Mouse (Mus musculus) lung, embryonic 14.5 days (tissue): ENCODE measurements around the gene Tifa. TPM values are rescaled to one million over a fixed set of nuclear protein-coding genes. Genes with fewer than 3 reads are reported as not detected.

Experiments
- ATAC-seq: fragments of 200-750 bp; cut with Nextera tagmentation; 2 replicates; pipeline ENCODE4 v1.8.0; 2017; ENCODE audit warnings: mild to moderate bottlenecking, moderate TSS enrichment, moderate library complexity; ENCODE audit not compliant: insufficient read depth
- DNase-seq: peaks from one replicate; pipeline ENCODE4 v3.0.0-alpha.2; 2015
- H3K27ac ChIP-seq: fragments of 300-500 bp; sonication (generic); 2 replicates; pipeline ENCODE4 v1.5.1; 2014; ENCODE audit warnings: low read depth, mild to moderate bottlenecking, moderate library complexity
- H3K27me3 ChIP-seq: fragments of 300-500 bp; sonication (generic); 2 replicates; pipeline ENCODE4 v1.6.1; 2014; ENCODE audit warnings: low read length, control low read depth; ENCODE audit not compliant: insufficient read depth
- H3K36me3 ChIP-seq: fragments of 300-500 bp; sonication (generic); 2 replicates; pipeline ENCODE4 v1.6.1; 2014; ENCODE audit warnings: control low read depth; ENCODE audit not compliant: insufficient read depth
- H3K4me1 ChIP-seq: fragments of 300-500 bp; sonication (generic); 2 replicates; pipeline ENCODE4 v1.6.1; 2014; ENCODE audit warnings: antibody characterized with exemption, control low read depth; ENCODE audit not compliant: insufficient read depth
- H3K4me2 ChIP-seq: fragments of 300-500 bp; sonication (generic); 2 replicates; pipeline ENCODE4 v1.6.1; 2014; ENCODE audit warnings: mild to moderate bottlenecking
- H3K4me3 ChIP-seq: fragments of 300-500 bp; sonication (generic); 2 replicates; pipeline ENCODE4 v1.5.1; 2014; ENCODE audit warnings: low read depth, low read length
- H3K9ac ChIP-seq: fragments of 300-500 bp; sonication (generic); 2 replicates; pipeline ENCODE4 v1.6.1; 2014
- H3K9me3 ChIP-seq: fragments of 300-500 bp; sonication (generic); 2 replicates; pipeline ENCODE4 v1.6.1; 2016; ENCODE audit warnings: low read depth, low read length, control low read depth
- CTCF ChIP-seq: IDR thresholded peaks from 2 replicates; pipeline ENCODE4 v1.5.1; 2016; ENCODE audit warnings: antibody characterized with exemption, low read depth
- WGBS: fragments of 180-500 bp; shearing (Covaris S2); extraction: QIAGEN DNeasy Blood & Tissue Kit; methylation state at CpG from one replicate; pipeline ENCODE4 v1.1.7; 2014; 5-methylcytosine and 5-hydroxymethylcytosine counted together
- polyA plus RNA-seq: library from polyadenylated mRNA; unstranded; fragments of >200 nt; fragmentation: Nextera tagmentation; extraction: Ambion mirVana; gene quantifications from 2 replicates; pipeline ENCODE4 v1.2.1, GENCODE M21; 2014

Gene Tifa
- polyA plus RNA-seq, 1 experiment from 2014 or later: 4.3 TPM

DNA sequence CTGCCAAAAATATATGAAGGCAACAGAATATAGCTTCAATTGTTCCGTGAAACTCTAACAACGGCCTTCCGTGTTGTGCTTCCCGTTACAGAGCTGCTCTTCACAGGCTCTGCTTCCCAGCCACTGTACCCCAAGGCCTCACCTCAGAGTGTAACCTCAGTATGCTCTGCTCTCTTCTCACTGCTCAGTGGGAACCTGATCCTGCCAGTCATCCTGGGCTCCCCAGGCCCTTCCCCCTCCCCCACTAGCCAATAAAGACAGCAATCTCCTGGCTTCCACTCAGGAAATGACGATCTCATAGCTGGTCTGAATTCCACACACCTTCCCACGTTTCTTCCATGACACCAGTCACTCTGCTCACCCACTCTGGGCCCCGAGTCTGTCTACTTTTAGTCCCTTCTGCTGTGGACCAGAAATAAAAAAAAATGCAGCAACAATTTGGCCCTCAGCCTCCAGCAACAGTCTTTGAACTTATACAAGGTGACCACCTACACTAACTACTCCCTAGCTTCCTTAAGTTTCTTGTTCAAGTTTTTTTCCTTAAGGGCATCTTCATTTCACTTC, 27.6 kb downstream of the Tifa start:
- no peak overlapping the region for H3K4me2 ChIP-seq
- 71% methylated on average over 7 of the region's 7 CpGs for WGBS
- TF ChIP-seq CTCF: no peak
- no peaks in the 10 kb centered on the region for H3K27me3 ChIP-seq
- no peak overlapping the region for H3K4me3 ChIP-seq
- H3K4me1 ChIP-seq: no peaks in the 10 kb centered on the region
- no peak overlapping the region for H3K27ac ChIP-seq
- no peak overlapping the region for H3K9ac ChIP-seq
- peaks cover 59% of the 10 kb centered on the region for H3K36me3 ChIP-seq
- no peaks in the 10 kb centered on the region for H3K9me3 ChIP-seq
- no peak for ATAC-seq
- no peak for DNase-seq

DNA sequence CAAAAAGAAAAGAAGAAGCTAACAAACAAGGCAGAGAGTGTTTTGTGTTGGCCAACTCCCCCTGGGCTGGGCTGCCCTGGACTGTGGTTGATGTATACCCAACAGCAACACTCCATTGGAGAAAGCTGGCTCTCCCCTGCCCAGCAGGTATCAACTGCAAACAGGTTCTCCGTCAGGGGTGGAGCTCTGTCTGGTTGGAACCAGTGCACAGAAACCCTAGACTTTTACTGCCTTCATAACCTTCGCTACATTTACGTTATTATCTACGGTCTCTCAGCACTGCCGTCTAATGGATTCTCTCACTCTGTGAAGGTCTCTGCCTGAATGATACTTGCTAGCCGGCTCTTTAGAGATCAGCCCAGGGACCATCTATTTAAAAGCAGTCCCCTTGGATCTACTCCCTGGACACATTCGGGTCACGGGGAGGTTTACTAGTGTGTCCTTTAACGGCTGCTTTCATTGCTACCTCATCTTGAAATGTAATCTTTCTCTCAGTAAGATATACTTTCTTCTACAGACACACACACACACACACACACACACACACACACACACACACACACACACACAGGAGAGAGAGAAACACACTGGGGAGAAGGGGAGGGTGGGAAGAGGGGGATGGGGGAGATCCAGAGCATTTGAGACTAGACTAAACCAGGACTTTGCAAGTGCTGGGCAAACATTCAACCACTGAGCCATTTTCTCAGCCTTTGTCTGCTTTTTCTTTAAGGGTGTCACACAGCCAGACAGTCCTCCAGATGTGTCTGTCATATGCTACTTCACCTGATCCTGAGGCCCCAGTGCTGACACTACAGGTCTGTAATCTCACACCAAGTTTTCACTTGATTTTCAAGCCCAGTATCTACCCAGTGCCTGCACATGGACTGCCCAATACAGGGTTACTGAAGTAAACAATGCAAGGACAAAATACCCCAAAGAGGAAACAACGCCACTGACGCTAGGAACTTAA, 29.4 kb downstream of the Tifa start:
- no peak overlapping the region for H3K27ac ChIP-seq
- no peak overlapping the region for H3K4me2 ChIP-seq
- peaks cover 45% of the 10 kb centered on the region for H3K36me3 ChIP-seq
- WGBS: 56% methylated on average over 11 of the region's 11 CpGs
- TF ChIP-seq CTCF: no peak
- no peaks in the 10 kb centered on the region for H3K4me1 ChIP-seq
- no peaks in the 10 kb centered on the region for H3K27me3 ChIP-seq
- H3K4me3 ChIP-seq: no peak overlapping the region
- no peak for DNase-seq
- ATAC-seq: peak; percentile 31; the same call in 1 of the 2 replicates
- H3K9me3 ChIP-seq: no peaks in the 10 kb centered on the region
- H3K9ac ChIP-seq: no peak overlapping the region

DNA sequence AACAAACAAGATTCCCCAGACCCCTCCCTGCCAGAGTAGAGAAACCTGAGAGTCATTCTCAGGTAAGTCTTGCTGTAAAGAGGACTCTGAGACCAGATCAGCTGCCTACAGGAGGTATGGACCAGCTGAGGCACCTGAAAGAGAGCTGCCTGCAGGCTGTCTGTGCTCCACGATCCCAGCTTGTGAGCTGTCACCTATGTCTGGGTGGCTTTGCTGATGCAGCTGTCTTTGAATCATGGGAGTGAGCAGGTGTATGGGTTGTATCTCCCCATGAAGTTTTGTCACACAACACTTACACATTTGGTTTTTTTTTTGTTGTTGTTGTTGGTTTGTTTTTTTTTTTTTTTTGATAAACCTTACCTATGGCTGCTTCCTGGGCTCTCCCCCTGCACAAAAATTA, 30.8 kb downstream of the Tifa start:
- Histone ChIP-seq H3K27ac (no peak overlapping the region), H3K27me3 (no peaks in the 10 kb centered on the region), H3K9ac (no peak overlapping the region), H3K4me3 (no peak overlapping the region), H3K4me2 (no peak overlapping the region), H3K4me1 (no peaks in the 10 kb centered on the region), H3K36me3 (peaks cover 36% of the 10 kb centered on the region), H3K9me3 (no peaks in the 10 kb centered on the region)
- no peak for ATAC-seq
- DNase-seq: no peak
- TF ChIP-seq CTCF: no peak
- WGBS: 79% methylated on average over 1 of the region's 1 CpGs

DNA sequence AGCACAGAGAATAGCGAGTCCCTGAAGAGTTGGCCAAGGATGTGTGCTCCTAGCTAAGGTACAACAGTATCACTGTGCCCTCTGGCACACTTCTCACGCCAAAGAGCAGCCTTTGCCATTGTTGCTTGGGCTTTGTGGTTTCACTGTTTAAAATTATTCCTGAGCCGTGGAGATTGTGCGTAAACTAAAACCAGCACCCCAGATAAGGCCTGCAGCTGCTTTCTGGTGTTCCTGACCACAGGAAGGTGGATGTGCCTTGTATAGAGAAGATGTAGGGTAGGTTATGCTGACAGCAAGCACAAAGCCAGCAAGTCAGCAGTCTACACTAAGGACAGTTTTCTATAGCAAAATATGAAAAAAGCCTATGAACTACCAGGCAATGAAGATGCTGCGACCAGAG, 31.6 kb downstream of the Tifa start:
- H3K27ac ChIP-seq: no peak overlapping the region
- no peak for TF ChIP-seq CTCF
- ATAC-seq (no peak), DNase-seq (no peak)
- no peak overlapping the region for H3K9ac ChIP-seq
- H3K4me2 ChIP-seq: no peak overlapping the region
- no peaks in the 10 kb centered on the region for H3K4me1 ChIP-seq
- H3K27me3 ChIP-seq: no peaks in the 10 kb centered on the region
- peaks cover 33% of the 10 kb centered on the region for H3K36me3 ChIP-seq
- no peak overlapping the region for H3K4me3 ChIP-seq
- WGBS: 72% methylated on average over 5 of the region's 5 CpGs
- H3K9me3 ChIP-seq: no peaks in the 10 kb centered on the region

DNA sequence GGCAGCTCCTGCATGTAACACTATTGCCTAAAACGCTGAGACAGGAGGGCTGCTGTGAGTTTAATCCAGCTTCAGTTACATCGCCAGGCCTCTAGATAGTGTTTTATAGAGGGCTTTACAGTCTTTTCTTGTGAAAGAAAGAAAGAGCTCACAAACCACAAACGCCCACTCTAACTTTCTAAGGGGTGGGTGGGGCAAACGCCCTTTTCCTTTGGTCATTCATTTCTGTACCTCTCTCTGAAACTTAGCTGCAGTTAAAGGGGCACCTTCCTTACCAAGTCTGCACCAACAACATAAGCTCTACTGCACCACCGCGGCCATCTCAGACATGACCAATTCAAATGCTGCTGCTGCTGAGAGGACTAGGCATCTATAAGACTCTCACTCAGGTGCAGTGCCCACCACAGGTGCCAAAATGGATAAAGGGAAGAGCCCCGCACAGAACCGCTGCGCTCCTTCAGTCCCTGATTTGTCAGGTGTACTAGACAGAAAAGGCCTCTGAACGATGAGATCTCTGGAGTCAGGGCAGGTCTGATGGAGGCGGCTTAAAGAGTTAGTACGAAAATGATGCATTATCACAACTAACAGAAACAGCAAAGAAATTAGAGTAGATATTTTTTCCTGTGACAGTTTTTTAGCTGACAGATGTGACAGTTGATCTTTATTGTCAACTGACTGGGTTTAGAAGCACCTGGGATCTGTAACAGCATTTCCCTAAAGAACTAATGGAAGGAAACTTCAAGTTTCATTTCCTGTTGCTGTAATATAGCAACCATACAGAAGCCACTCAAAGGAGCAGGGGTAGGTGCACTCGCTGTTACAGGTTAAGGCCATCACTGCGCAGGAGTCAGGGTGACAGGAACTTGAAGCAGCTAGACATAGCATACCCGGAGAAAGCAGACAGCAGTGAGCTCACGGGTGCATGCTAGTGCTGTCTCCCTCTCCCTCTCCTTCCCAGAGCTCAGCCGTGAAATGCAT, 34.6 kb downstream of the Tifa start:
- 79% methylated on average over 17 of the region's 17 CpGs for WGBS
- no peaks in the 10 kb centered on the region for H3K9me3 ChIP-seq
- H3K36me3 ChIP-seq: peaks cover 19% of the 10 kb centered on the region
- no peak overlapping the region for H3K4me2 ChIP-seq
- no peak overlapping the region for H3K9ac ChIP-seq
- no peaks in the 10 kb centered on the region for H3K27me3 ChIP-seq
- ATAC-seq: no peak
- DNase-seq: no peak
- no peak overlapping the region for H3K4me3 ChIP-seq
- H3K27ac ChIP-seq: no peak overlapping the region
- no peaks in the 10 kb centered on the region; the same call in 1 of the 2 replicates for H3K4me1 ChIP-seq
- no peak for TF ChIP-seq CTCF

DNA sequence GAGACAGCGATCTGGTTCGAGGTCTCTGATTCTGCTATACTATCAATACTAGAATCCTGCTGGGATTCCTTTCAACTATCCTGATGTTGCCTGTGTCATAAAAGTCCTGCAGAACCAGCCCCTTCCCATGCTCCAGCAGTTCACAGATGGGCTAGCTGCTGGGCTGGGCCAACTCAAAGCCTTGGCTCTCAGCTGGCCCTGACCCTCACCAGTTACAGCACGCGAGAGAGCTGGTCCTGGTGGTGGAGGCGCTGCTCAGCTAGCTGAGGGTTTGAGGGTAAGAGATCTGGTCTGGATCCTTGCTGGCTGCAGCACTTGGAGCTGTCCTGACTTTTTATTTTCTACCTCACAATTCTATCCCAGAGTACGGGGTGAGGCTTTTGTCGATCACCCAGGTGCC, 36.9 kb downstream of the Tifa start:
- TF ChIP-seq CTCF: no peak
- DNase-seq (peak; percentile 11), ATAC-seq (peak; percentile 51; the same call in 1 of the 2 replicates)
- Histone ChIP-seq H3K9ac (no peak overlapping the region), H3K27ac (peak overlapping the region; percentile 51; the same call in 1 of the 2 replicates), H3K36me3 (peaks cover 13% of the 10 kb centered on the region), H3K9me3 (no peaks in the 10 kb centered on the region), H3K4me3 (no peak overlapping the region), H3K27me3 (no peaks in the 10 kb centered on the region), H3K4me1 (no peaks in the 10 kb centered on the region; the same call in 1 of the 2 replicates), H3K4me2 (no peak overlapping the region)
- WGBS: 74% methylated on average over 7 of the region's 7 CpGs
